Mouse (Mus musculus) left cerebral cortex, adult 9 months (tissue): ENCODE data around the gene Vmn2r67.
"Not testable (repeated sequence)": the region's sequence is repeated elsewhere in the genome, so short reads cannot be mapped to it uniquely, and the experiment has no call there.

Experiments used
- DNase-seq, 2 experiments: peaks; one replicate each; pipeline ENCODE4 v3.0.0; 2022; ENCODE audit warnings: low spot score in 2 of 2

Vmn2r67 gene

DNA sequence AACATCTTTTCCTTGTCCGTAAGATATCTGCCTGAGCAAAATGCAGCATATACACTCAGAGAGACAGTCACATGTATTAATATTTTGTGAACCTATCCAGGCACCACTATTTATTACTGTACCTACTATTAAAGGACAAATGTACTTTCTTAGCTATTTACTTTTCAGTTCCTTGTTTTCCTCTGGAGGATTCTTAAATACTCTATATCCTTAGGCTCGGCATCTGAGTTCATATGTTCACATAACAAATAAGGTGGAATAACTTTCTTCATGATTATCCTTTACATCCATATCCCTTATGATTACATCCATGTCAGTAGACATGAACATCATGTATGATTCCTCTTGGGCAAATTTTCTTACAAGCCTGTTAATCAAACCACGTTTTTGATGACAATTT is at the start of gene Vmn2r67:
Gene Vmn2r67 (minus strand): TSS at position 101 of the 400 bp plus-strand sequence.
- no peak for DNase-seq

DNA sequence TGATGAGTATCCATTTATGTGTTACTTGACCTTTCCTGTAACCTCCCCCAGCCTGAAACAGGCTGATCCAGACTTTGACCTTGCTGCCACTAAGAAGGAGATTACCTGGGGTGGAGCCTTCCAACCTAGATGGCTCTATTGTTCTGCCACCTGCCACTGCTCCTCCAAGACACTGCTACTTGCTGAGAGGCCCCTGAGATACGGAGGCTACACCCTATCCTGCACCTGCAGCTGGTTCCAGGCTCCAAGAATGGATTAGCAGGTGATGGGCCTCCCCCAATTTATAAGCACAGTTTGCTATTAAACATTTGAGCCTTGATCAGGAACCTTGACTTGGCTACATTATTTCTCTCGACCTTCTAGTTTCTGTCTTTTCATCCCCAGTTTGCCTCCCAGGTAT is 51.3 kb downstream of the Vmn2r67 start:
- not testable (repeated sequence) for DNase-seq
